Mouse (Mus musculus) liver, embryonic 15.5 days (tissue): ENCODE results near the gene Icam1. TPM values are rescaled to one million over a fixed set of nuclear protein-coding genes. Genes with fewer than 3 reads are reported as not detected.
A peak's percentile ranks its signal among the peaks of the same experiment; 100 is the strongest.

Experiments
- ATAC-seq: fragments of 200-750 bp; cut with Nextera tagmentation; 2 replicates; pipeline ENCODE4 v1.8.0; 2017; ENCODE audit warnings: moderate number of reproducible peaks, mild to moderate bottlenecking, moderate library complexity; ENCODE audit not compliant: insufficient read depth
- H3K27ac ChIP-seq: fragments of 300-500 bp; sonication (generic); replicated peaks from 2 replicates; pipeline ENCODE4 v1.5.1; 2015; ENCODE audit warnings: mild to moderate bottlenecking, inconsistent platforms
- H3K27me3 ChIP-seq: fragments of 300-500 bp; sonication (generic); 2 replicates; pipeline ENCODE4 v1.6.1; 2015; ENCODE audit warnings: mild to moderate bottlenecking, inconsistent platforms
- H3K36me3 ChIP-seq: fragments of 300-500 bp; sonication (generic); replicated peaks from 2 replicates; pipeline ENCODE4 v1.6.1; 2015; ENCODE audit warnings: moderate library complexity, mild to moderate bottlenecking, inconsistent platforms
- H3K4me1 ChIP-seq: fragments of 300-500 bp; sonication (generic); replicated peaks from 2 replicates; pipeline ENCODE4 v1.6.1; 2015; ENCODE audit warnings: inconsistent platforms
- H3K4me2 ChIP-seq: fragments of 300-500 bp; sonication (generic); 2 replicates; pipeline ENCODE4 v1.6.1; 2015; ENCODE audit warnings: moderate library complexity, mild to moderate bottlenecking, inconsistent platforms
- H3K4me3 ChIP-seq: fragments of 300-500 bp; sonication (generic); replicated peaks from 2 replicates; pipeline ENCODE4 v1.5.1; 2015; ENCODE audit warnings: mild to moderate bottlenecking, inconsistent platforms
- H3K9ac ChIP-seq: fragments of 300-500 bp; sonication (generic); 2 replicates; pipeline ENCODE4 v1.6.1; 2015; ENCODE audit warnings: moderate library complexity, mild to moderate bottlenecking, inconsistent platforms
- H3K9me3 ChIP-seq: fragments of 300-500 bp; sonication (generic); replicated peaks from 2 replicates; pipeline ENCODE4 v1.6.1; 2016; ENCODE audit warnings: inconsistent platforms
- WGBS: fragments of 180-500 bp; shearing (Covaris S2); methylation state at CpG from one replicate; pipeline ENCODE4 v1.1.7; 2015; ENCODE audit warnings: mixed read lengths; ENCODE audit not compliant: insufficient replicate concordance; 5-methylcytosine and 5-hydroxymethylcytosine counted together
- polyA plus RNA-seq: library from polyadenylated mRNA; unstranded; fragments of >200 nt; fragmentation: Nextera tagmentation; extraction: Ambion mirVana; gene quantifications from 2 replicates; pipeline ENCODE4 v1.2.1, GENCODE M21; 2015

Icam1 gene
- polyA plus RNA-seq, 1 experiment from 2014 or later = 10.2 TPM

GRCm38 (mm10) chr9:20976961-20977689 is 38.7 kb upstream of the Icam1 start:
- no peak for ATAC-seq
- peak overlapping the region; percentile 71 for H3K27ac ChIP-seq
- peaks cover 64% of the 10 kb centered on the region for H3K4me1 ChIP-seq
- 5% methylated on average over 4 of the region's 4 CpGs for WGBS
- H3K4me3 ChIP-seq = peak overlapping the region; percentile 75
- H3K9me3 ChIP-seq = no peaks in the 10 kb centered on the region
- H3K4me2 ChIP-seq = peak overlapping the region; percentile 98
- no peaks in the 10 kb centered on the region for H3K36me3 ChIP-seq
- H3K9ac ChIP-seq = peak overlapping the region; percentile 71; the same call in 1 of the 2 replicates
- H3K27me3 ChIP-seq = peaks cover 18% of the 10 kb centered on the region

DNA sequence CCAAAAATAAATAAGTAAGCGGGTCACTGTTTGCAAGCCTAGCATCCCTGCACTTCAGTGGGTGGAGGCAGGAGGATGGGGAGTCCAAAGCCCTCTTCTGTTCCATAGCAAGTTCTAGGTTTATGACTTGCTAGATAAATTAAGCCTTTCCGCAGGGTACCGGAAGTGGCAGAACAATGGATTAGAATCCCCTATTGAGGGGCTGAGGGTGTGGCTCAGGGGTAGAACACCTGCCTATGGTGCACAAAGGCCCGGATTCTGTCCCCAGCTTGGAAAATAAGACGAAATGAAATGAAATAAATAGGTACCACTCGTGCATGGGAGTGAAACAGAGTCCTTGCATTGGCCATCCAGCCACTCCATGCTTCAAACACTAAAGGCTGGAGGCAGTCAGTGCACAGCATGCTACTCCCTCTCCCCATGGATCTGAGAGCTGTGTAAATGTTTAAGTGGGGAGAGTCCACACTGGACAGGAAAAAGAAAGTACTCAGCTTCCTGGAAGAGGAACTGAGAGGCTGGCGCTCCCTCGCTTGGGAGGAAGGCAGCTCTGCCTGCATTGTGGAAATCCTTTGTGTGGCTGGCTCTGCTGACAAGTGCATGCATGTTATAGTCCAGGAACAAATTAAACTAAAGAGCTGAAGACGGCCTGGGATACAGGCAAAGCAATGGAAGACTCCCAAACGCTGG is 37.2 kb upstream of the Icam1 start:
- H3K9me3 ChIP-seq = no peaks in the 10 kb centered on the region
- H3K4me1 ChIP-seq = peaks cover 55% of the 10 kb centered on the region
- no peak overlapping the region for H3K9ac ChIP-seq
- ATAC-seq = no peak
- no peak overlapping the region for H3K27ac ChIP-seq
- WGBS = 59% methylated on average over 10 of the region's 10 CpGs
- no peak overlapping the region for H3K4me2 ChIP-seq
- H3K4me3 ChIP-seq = no peak overlapping the region
- H3K36me3 ChIP-seq = no peaks in the 10 kb centered on the region
- peaks cover 18% of the 10 kb centered on the region for H3K27me3 ChIP-seq

GRCm38 (mm10) chr9:20979181-20979580 is 36.6 kb upstream of the Icam1 start:
- no peak for ATAC-seq
- Histone ChIP-seq H3K36me3 (no peaks in the 10 kb centered on the region), H3K9ac (no peak overlapping the region), H3K4me1 (peaks cover 51% of the 10 kb centered on the region), H3K4me3 (no peak overlapping the region), H3K4me2 (no peak overlapping the region), H3K27me3 (peaks cover 18% of the 10 kb centered on the region), H3K27ac (no peak overlapping the region), H3K9me3 (no peaks in the 10 kb centered on the region)
- 60% methylated on average over 5 of the region's 5 CpGs for WGBS

DNA sequence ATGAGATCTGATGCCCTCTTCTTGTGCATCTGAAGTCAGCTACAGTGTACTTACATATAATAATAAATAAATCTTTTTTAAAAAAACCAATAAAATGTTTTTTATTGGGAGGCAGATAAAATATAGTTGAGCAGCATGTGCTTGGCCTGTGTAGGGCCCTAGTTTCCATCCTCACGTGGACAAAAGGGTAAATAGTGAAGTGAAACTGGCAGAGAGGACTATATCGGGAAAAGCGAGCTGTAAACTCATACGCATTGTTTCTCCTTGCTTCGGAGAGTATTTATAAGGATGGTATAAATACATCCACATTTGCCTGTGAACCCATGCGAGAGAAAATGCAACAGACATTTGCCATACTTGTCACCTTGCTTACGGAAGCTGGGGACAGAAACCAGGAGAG is 36.0 kb upstream of the Icam1 start:
- Histone ChIP-seq H3K9ac (no peak overlapping the region), H3K4me2 (no peak overlapping the region), H3K27ac (no peak overlapping the region), H3K4me3 (no peak overlapping the region), H3K27me3 (peaks cover 14% of the 10 kb centered on the region), H3K9me3 (no peaks in the 10 kb centered on the region), H3K4me1 (peaks cover 46% of the 10 kb centered on the region), H3K36me3 (no peaks in the 10 kb centered on the region)
- ATAC-seq = no peak
- 79% methylated on average over 7 of the region's 7 CpGs for WGBS

DNA sequence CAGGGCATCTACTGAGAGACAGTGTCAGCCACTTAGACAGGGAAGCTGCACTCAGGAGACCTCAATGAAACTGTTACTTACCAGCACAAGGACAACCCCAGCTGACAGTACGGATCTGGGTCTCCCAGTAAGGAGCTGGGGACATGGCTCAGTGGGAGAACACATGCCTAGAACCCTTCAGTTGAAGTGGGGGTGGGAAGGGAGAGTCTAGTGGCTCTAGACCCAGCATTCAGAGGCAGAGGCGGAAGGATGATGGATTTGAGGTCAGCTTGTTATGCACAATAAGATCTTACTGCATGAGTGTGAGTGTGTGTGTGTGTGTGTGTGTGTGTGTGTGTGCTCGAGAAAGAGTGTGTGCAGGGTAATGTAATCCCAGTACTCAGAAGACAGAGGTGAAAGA is 33.6 kb upstream of the Icam1 start:
- no peaks in the 10 kb centered on the region for H3K9me3 ChIP-seq
- H3K4me2 ChIP-seq = no peak overlapping the region
- no peaks in the 10 kb centered on the region for H3K36me3 ChIP-seq
- no peak overlapping the region for H3K9ac ChIP-seq
- no peak overlapping the region for H3K4me3 ChIP-seq
- WGBS = 59% methylated on average over 3 of the region's 3 CpGs
- H3K27ac ChIP-seq = no peak overlapping the region
- ATAC-seq = no peak
- H3K4me1 ChIP-seq = peaks cover 22% of the 10 kb centered on the region
- no peaks in the 10 kb centered on the region for H3K27me3 ChIP-seq

- ATAC-seq = no peak
- WGBS = 33% methylated on average over 5 of the region's 5 CpGs
These were observed 32.6 kb upstream of the Icam1 start for GRCm38 (mm10) chr9:20983169-20983568.

DNA sequence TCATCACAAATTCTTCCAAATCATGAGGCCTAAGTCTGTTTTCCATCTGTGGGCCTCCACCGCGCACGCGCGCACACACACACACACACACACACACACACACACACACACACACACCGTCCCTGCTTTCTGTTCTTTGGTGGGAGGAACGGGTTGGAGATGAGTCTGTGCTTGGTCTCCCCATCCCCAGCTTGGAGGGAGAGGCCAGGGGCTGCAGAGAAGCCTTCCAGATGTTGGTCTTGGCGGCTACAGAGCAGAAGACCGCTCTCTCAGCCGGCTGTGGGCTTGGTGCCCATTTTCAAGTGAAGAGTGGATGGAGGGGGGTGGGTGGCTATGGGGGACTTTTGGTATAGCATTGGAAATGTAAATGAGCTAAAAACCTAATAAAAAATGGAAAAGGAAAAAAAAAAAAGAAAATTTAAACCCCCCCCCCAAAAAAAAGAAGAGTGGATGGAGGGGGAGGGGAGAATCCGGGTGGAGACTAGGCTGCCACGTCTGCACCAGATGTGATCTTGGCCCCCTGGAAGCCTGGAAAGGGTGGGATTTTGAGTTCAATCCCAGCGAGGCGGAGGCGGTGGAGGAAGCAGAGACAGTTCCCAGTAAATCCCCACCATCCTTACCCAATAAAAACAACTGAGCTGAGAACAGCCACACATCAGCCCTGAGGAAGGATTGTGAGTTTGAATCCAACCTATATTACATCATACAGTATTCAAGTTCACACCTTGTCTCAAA is 28.7 kb upstream of the Icam1 start:
- 65% methylated on average over 15 of the region's 15 CpGs for WGBS
- Histone ChIP-seq H3K27me3 (0 out of 2 replicates have a peak, but pooled peaks cover 3% of the 10 kb centered on the region), H3K4me1 (peaks cover 8% of the 10 kb centered on the region), H3K9me3 (no peaks in the 10 kb centered on the region), H3K4me2 (no peak overlapping the region), H3K27ac (no peak overlapping the region), H3K9ac (no peak overlapping the region), H3K4me3 (no peak overlapping the region), H3K36me3 (no peaks in the 10 kb centered on the region)
- no peak for ATAC-seq

More at GRCm38 (mm10) chr9:20983169-20983568, 32.6 kb upstream of the Icam1 start:
- no peak overlapping the region for H3K4me3 ChIP-seq
- no peaks in the 10 kb centered on the region for H3K9me3 ChIP-seq
- no peak overlapping the region for H3K4me2 ChIP-seq
- peaks cover 13% of the 10 kb centered on the region for H3K4me1 ChIP-seq
- no peak overlapping the region for H3K9ac ChIP-seq
- 0 out of 2 replicates have a peak, but pooled peaks cover 3% of the 10 kb centered on the region for H3K27me3 ChIP-seq
- H3K27ac ChIP-seq = no peak overlapping the region
- H3K36me3 ChIP-seq = no peaks in the 10 kb centered on the region

DNA sequence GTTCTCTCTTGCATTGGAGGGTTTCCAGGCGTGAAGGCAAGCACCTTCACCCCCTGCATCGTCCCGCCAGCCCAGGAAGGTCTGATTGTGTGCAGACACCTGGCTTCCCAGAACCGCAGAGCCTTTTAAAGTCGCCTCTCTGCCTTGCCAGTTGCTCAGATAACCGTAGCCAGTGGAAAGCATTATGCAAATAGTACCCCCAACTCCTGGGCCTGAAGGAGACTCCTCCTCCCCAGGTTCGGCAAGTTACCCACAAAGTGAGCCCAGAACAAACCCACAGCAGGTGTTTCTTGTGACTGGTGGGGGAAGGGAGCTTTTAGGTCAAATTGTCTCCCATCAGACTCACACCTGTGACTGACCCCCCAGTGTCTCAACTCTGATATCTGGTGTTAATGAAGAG is 27.8 kb upstream of the Icam1 start:
- Histone ChIP-seq H3K27me3 (0 out of 2 replicates have a peak, but pooled peaks cover 3% of the 10 kb centered on the region), H3K4me2 (no peak overlapping the region), H3K36me3 (no peaks in the 10 kb centered on the region), H3K27ac (no peak overlapping the region), H3K4me1 (peaks cover 8% of the 10 kb centered on the region), H3K9ac (no peak overlapping the region), H3K4me3 (no peak overlapping the region), H3K9me3 (no peaks in the 10 kb centered on the region)
- ATAC-seq = no peak
- WGBS = 36% methylated on average over 7 of the region's 7 CpGs

DNA sequence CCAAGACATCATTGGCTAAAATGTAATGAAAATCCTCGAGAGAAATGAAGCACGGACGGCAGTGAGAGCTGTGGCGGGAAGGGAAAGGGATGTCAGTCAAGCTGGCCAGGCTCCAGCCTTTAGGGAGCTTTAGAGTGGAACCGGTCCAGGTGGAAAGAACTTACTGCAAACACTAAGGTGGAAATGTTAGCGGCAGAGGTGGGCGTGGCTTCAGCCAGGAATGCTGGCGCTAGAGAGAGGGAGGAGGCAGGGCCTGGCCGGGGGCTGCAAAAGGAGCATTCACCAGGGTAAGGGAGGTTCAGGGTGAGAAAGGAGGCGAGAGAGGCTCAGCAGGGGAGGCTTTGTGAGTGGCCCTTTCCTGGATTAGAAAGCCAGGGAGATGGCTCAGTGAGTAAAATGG is 24.9 kb upstream of the Icam1 start:
- Histone ChIP-seq H3K9me3 (no peaks in the 10 kb centered on the region), H3K9ac (no peak overlapping the region), H3K4me3 (no peak overlapping the region), H3K27me3 (0 out of 2 replicates have a peak, but pooled peaks cover 3% of the 10 kb centered on the region), H3K4me1 (peaks cover 12% of the 10 kb centered on the region), H3K36me3 (no peaks in the 10 kb centered on the region), H3K4me2 (peak overlapping the region; percentile 19; the same call in 1 of the 2 replicates), H3K27ac (no peak overlapping the region)
- no peak for ATAC-seq
- WGBS = 20% methylated on average over 10 of the region's 10 CpGs

- WGBS = 82% methylated on average over 4 of the region's 4 CpGs
- no peak overlapping the region for H3K9ac ChIP-seq
- H3K27me3 ChIP-seq = 0 out of 2 replicates have a peak, but pooled peaks cover 3% of the 10 kb centered on the region
- no peaks in the 10 kb centered on the region for H3K36me3 ChIP-seq
- no peak overlapping the region for H3K27ac ChIP-seq
- H3K4me2 ChIP-seq = no peak overlapping the region
- H3K4me1 ChIP-seq = peaks cover 12% of the 10 kb centered on the region
- H3K9me3 ChIP-seq = no peaks in the 10 kb centered on the region
- no peak for ATAC-seq
- no peak overlapping the region for H3K4me3 ChIP-seq
These were observed 24.2 kb upstream of the Icam1 start for GRCm38 (mm10) chr9:20991587-20991986.
